In the genomic region with DNA sequence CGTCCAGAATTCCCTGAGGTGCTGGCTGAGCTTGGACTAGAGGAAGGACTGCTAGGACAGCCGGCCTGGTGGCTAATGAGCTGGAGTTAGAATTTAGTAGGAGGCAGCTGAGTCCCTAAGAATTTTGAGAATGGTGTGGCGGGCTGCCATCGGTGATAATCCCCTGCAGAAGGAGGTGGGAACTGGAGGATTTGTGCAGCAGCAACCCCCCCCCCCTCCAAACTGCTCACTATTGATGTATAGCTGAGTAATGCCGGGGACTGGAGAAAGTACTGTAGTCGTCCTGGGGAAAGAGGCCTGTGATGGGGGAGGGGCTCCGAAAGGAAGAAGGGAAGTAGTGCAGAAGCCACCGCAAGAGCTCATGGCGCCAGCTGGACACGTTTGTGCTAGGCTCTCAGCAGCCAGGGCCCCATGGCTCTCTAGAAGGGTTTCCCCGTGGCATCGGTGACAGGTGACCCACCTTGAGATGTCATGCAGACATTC, we compare ENCODE assay signal across 9 mouse cellular contexts. TPM values are rescaled to one million over a fixed set of nuclear protein-coding genes. Genes with fewer than 3 reads are reported as not detected.
DNase-seq lines count a peak whose midpoint lies in the region; ATAC-seq lines count a peak whose summit lies in the region.
"Had no signal": no experiment of that assay in that cellular context is flagged by ENCODE, and none has a peak within 500 bp of the region (broad histone marks: within the 10 kb centered on the region; RNA-seq: fewer than 3 reads in every experiment).

No protein-coding gene starts in this region.

- H3K36me3 ChIP-seq in midbrain, embryonic 11.5 days (ENCODE audit: control insufficient read depth, insufficient read depth, low read length), result no peaks in the 10 kb centered on the region
- H3K36me3 ChIP-seq in kidney, embryonic 14.5 days (ENCODE audit: control insufficient read depth, insufficient read depth, low read length), result no peaks in the 10 kb centered on the region

- H3K9me3 ChIP-seq in midbrain, embryonic 11.5 days (ENCODE audit: control insufficient read depth, low read length), result no peaks in the 10 kb centered on the region
- H3K9me3 ChIP-seq in kidney, embryonic 14.5 days (ENCODE audit: control insufficient read depth, low read length), result no peaks in the 10 kb centered on the region

- H3K27ac ChIP-seq in midbrain, embryonic 11.5 days (ENCODE audit: low read depth, low read length), result no peak overlapping the region
- no peak overlapping the region for H3K27ac ChIP-seq in kidney, embryonic 14.5 days (ENCODE audit: low read depth, low read length)

- 9% methylated on average over 12 of the region's 12 CpGs for WGBS in midbrain, embryonic 11.5 days
- 14% methylated on average over 12 of the region's 12 CpGs for WGBS in kidney, embryonic 14.5 days

- peaks cover 26% of the 10 kb centered on the region for H3K4me1 ChIP-seq in midbrain, embryonic 11.5 days (ENCODE audit: control insufficient read depth, insufficient read depth, low read length)
- H3K4me1 ChIP-seq in kidney, embryonic 14.5 days (ENCODE audit: control insufficient read depth, insufficient read depth, low read length), result peaks cover 19% of the 10 kb centered on the region; the same call in 1 of the 2 replicates

- peak; percentile 33; the same call in 1 of the 2 replicates for ATAC-seq in midbrain, embryonic 11.5 days (ENCODE audit: low FRiP score)
- ATAC-seq in kidney, embryonic 14.5 days (ENCODE audit: low FRiP score, low TSS enrichment), result no peak

- H3K4me3 ChIP-seq in midbrain, embryonic 11.5 days (ENCODE audit: low read depth, low read length), result no peak overlapping the region
- no peak overlapping the region for H3K4me3 ChIP-seq in kidney, embryonic 14.5 days (ENCODE audit: low read length)

- no peak overlapping the region for H3K9ac ChIP-seq in midbrain, embryonic 11.5 days (ENCODE audit: low read length)
- no peak overlapping the region for H3K9ac ChIP-seq in kidney, embryonic 14.5 days (ENCODE audit: low read depth, low read length)

- peaks cover 59% of the 10 kb centered on the region for H3K27me3 ChIP-seq in midbrain, embryonic 11.5 days (ENCODE audit: control insufficient read depth, insufficient read depth, low read length)
- H3K27me3 ChIP-seq in kidney, embryonic 14.5 days (ENCODE audit: control insufficient read depth, insufficient read depth, low read length), result peaks cover 67% of the 10 kb centered on the region

- peak; percentile 50 for DNase-seq in layer of hippocampus, adult 11-12 months (ENCODE audit: low spot score)
- no peak for DNase-seq in layer of hippocampus, adult 9-10 months (ENCODE audit: low spot score)
- peak; percentile 40 for DNase-seq in embryo, embryonic 10.5 days (ENCODE audit: low spot score)
- DNase-seq in heart, postnatal 4 days, result peak; percentile 24
- DNase-seq in midbrain, embryonic 11.5 days (ENCODE audit: low spot score, missing footprints), result peak; percentile 85
- no peak for DNase-seq in adrenal gland, postnatal 36 days
- DNase-seq in kidney, adult 9 months, result no peak

- H3K4me2 ChIP-seq in midbrain, embryonic 11.5 days, result no peak overlapping the region
- no peak overlapping the region for H3K4me2 ChIP-seq in kidney, embryonic 14.5 days (replicated peaks; ENCODE audit: low read depth, low read length)

RNA-seq across cellular contexts. Expression of a gene that starts 2.6 kb away (rescaled TPM):
- total RNA-seq in heart, postnatal 4 days (2021), result under 1 TPM; 0.25 to 0.55 TPM
- 0.15 and 0.18 TPM in 2 replicates for polyA plus RNA-seq in midbrain, embryonic 11.5 days (2014; fragmentation: Nextera tagmentation; extraction: Ambion mirVana)
- 1 to 10 TPM in 1 of 2 experiments, under 1 TPM in 1; 0.46 to 1.3 TPM for total RNA-seq in adrenal gland, postnatal 36 days (2021)
- polyA plus RNA-seq in kidney, embryonic 14.5 days (2014; fragmentation: Nextera tagmentation; extraction: Ambion mirVana), result 0.14 and 0.15 TPM in 2 replicates
- total RNA-seq: MEL had no signal

Comparison
In these comparisons a context has a peak if more than half of its experiments do, and no peak if none do; other contexts are left out.
1. DNase-seq: peak in layer of hippocampus, adult 11-12 months (single experiment), embryo, embryonic 10.5 days (single experiment), heart, postnatal 4 days (single experiment) and midbrain, embryonic 11.5 days (single experiment); none in layer of hippocampus, adult 9-10 months (single experiment), adrenal gland, postnatal 36 days (0 of 2) and kidney, adult 9 months (single experiment).